Mouse (Mus musculus) spleen, postnatal 36 days (tissue): ENCODE measurements around the gene Usp34.
"Not testable (repeated sequence)": the region's sequence is repeated elsewhere in the genome, so short reads cannot be mapped to it uniquely, and the experiment has no call there.

ENCODE experiments used
- DNase-seq, 2 experiments: peaks; one replicate each; pipeline ENCODE4 v3.0.0; 2022; ENCODE audit warnings: low spot score in 2 of 2, mixed read lengths in 1 of 2

Usp34 gene

DNA sequence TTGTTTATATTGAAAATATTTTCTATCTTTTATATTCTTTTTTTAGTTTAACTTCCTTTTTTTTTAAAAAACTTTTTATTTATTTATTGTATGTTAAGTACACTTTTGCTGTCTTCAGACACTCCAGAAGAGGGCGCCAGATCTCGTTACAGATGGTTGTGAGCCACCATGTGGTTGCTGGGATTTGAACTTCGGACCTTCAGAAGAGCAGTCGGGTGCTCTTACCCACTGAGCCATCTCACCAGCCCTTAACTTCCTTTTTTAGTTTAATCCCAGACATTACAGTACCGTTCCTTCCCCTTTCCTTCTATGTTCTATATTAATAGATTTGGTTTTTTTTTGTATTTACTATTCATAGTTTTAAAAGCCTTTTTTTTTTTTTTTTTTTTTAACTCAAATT, 50.5 kb downstream of the Usp34 start:
- not testable (repeated sequence) for DNase-seq

DNA sequence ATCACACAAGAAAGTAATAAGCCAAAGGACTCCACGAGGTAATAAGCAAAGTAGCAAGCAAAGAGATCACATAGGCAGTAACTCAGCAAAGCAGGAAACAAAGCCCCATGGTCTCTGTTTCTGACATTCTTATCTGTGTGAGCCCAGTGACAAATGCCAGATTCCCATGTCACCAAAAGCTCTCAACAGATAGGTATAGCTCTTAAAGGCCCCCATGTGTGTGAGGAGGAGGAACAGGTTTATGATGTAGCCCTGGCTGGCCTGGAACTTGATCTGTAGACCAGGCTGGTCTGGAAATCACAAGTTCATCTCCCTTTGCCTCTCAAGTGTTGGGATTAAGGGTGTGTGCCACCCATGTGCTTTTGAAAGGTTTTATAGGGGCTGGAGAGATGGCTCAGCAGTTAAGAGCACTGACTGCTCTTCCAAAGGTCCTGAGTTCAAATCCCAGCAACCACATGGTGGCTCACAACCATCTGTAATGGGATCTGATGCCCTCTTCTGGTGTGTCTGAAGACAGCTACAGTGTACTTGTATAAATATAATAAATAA, 53.1 kb downstream of the Usp34 start:
- DNase-seq: not testable (repeated sequence)

DNA sequence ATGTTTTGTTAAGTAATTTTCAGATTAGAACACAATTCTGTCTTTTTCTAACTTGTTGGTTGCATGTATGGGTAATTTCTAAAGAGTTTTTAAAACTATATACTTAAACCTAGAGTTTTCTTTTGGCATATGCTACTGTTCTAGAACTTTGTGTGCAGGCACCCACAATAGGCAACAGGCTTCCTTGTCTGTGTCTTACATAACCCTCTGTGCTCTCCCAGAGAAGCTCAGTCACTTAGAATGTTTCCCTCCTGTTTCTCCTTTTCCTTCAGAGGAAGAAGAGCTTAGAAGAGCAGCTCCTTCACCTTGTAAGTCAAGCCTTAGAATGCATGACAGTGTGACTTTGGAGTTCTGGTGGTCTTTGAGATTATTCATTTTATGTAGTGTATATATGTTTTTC, 55.6 kb downstream of the Usp34 start:
- no peak for DNase-seq

DNA sequence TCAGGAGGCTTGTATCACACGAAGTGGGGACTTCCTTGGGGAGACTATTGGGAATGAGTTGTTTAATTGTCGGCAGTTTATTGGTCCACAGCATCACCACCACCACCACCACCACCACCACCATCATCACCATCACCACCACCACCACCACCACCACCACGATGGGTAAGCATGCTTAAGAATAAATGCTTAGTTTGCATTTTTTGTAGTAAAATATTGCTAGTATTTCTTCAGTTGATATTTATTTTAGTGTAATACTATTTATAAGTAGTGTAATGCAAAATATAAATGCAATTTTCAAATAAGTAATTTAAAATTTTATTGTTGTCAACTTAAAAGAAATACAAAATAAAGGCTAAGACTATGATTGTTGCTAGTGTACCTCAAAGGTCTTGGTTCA, 57.7 kb downstream of the Usp34 start:
- no peak for DNase-seq

DNA sequence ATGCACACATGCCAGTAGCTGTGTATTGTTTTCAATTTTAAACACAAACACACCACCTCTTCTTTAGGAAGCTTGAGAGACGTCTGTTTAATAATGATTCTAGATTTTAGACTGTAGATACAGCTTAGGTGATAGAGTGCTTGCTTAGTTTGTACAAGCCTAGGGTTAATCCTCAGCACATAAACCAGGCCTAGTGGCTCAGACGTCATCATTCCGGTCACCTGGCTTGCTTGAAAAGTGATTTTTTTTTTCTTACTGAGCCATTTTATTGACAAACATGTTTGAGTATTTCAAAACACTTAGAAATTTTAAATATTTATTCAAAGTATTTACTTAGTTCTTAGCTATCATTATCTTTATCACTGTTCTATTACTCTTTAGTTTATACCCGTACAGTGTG, 65.3 kb downstream of the Usp34 start:
- DNase-seq: no peak

DNA sequence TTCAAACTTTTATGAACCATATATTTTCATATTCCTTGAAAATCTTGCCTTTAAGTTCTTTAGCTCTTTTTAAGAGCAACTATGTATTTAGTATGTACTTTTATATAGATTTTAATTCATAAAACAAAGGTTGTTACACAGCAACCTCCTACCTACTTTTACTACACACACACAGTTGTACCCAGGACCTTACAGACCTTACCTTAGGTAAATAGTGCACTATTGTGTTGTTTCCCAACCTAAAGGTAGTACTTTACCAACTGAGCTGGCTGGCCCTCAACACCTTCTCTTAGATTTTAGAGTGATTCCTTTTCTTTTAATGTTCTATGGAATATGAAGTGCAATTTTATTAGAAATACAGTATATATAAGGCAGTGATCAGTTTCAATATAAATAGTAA, 65.8 kb downstream of the Usp34 start:
- DNase-seq: no peak

DNA sequence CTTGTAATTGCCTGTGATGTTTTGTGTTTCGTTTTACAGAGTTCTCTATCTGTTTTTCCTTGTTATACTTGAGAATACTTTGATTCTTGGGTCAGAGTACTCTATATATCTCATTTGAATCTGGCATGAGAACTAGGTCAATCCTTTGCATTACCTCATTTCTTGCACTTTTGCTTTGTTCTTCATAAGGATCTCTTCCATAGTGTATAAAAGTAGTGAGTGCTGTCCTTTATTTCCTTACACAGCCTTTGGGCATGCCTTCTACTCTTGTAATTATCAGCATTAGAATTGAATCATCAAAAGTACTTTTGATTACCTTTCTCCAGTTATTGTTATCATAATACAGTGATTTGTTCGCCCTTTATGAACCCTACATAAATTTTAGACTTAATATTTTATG, 73.4 kb downstream of the Usp34 start:
- no peak for DNase-seq

DNA sequence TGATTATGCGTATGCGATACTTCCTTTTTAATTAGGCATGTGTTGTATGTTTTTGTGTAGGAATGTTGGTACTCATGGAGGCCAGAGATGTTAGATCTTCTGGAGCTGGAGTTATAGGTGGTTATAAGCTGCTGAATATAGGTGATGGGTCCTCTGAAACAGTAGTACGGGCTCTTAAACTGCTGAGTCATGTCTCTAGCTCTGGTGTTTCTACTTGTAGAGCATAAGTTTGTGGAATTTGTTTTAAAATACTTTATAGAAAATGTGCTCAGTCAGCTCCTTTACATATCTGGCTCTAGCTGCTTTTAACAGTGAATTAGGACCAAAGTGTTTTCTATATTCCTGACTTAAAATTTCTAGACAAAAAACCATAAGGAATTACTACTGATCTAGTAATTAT, 73.9 kb downstream of the Usp34 start:
- DNase-seq: no peak

DNA sequence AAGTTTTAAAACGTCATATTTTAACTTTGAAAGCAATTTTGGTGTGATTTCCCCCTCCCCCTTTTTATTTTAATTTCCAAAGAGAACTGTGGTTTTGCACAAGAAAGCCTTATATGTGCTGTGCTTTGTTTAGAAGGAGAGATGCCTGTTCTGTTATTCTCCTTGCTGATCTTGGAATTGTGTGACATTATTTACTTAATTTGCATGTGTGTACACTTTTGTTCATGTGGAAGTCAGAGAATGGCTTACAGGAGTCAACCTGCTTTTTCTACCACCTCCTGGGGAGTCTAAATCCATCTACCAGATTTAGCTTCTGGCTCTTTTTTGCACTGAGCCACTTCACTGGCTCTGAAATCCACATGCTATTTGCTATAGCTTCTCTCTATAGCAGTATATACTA, 76.1 kb downstream of the Usp34 start:
- no peak for DNase-seq

DNA sequence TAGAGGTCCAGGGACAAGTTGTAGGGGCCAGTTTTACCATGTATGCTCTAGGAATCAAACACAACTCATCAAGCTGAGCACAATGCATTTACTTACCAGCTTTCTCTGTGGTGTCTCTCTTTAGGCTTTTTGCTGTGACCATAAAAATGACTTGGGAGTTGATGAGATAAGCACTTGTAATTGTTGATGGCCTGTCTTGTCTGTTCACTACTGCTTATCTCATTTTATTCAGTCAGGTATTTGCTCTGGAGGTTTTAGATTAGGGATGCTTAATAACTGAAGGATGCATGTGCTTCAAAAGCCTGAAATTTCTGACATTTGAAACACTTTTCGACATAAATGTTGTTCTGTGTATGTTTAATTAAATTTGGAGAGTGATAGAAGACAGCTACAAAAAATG, 83.0 kb downstream of the Usp34 start:
- no peak for DNase-seq

DNA sequence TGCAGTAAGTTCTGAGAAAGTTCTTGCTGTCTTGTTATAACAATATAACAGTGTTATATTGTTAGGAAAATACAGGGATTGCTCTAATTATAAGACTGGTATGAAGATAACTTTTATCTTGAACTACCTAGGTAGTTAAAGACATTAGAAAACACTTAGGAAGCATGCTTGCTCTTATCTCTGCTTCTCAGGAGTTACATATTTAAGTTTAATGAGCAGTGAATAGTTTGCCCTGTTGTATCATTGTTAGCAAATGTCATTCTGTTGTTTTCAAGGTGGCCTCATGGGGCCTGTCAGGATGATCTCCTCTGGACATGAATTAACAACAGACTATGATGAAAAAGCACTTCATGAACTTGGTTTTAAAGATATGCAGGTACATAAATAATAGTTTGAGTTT, 85.9 kb downstream of the Usp34 start:
- DNase-seq: no peak

DNA sequence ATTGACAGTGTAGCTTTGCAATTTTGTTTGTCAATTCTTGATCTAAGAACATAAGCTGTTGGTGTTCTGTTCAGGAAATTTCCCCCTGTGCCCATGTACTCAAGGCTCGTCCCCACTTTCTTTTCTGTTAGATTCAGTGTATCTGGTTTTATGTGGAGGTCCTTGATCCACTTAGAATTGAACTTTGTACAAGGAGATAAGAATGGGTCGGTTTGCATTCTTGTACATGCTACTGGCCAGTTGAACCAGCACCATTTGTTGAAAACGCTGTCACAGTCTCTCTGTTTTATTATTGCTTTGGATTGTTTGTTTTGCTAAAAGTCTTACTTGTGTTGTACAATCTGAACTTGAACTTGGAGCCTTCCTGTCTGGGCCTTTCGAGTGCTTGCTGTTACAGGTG, 89.9 kb downstream of the Usp34 start:
- no peak for DNase-seq

DNA sequence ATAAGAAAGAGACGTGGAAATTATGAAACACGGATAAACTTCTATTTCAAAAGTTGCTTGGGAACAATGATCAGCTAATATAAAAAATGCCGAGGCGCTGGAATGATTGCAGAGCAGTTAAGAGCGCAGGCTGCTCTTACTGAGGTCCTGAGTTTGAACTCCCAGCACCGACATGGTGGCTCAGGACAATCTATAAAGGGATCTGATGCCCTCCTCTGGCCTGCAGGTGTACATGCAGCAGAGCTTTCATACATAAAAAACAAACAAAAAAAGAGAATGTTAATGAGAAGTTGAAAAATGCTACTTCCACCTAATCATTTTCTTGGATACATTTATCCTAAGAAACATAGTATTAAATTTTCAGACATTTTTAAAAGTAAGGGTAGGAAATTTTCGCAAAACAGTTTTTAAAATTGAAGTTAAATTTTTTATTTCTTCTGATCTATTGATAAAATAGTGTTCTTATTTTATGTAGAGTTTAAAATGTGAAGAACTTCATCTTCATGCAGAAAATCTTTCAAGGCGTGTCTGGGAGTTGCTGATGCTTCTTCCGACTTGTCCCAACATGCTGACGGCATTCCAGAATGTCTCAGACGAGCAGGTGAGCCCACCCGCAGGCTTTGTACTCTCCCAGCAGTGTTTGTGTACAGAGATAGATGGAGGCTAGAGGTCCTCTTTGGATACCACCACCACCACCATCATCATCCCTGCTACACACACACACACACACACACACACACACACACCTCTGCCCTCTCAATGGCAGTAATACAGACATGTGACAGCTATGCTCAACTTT, 94.5 kb downstream of the Usp34 start:
- no peak for DNase-seq

DNA sequence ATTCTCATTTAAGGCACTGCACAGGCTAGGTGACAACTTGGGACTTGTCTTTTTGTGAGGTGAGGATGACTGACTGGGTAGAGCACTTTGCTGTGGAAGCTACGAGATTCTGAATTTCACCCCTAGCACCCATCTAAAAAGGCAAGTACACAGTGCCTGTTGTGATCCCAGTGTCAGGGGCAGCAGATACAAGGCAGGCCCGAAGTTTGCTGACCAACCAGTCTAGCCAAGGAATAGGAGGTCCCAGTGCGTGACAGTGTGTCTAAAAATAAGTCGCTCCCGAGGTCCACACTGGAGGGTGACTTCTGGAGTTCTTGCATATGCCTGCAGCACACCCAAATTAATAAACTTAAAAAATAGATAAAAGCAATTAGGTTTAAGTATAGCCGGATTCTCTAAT, 121.6 kb downstream of the Usp34 start:
- no peak for DNase-seq

DNA sequence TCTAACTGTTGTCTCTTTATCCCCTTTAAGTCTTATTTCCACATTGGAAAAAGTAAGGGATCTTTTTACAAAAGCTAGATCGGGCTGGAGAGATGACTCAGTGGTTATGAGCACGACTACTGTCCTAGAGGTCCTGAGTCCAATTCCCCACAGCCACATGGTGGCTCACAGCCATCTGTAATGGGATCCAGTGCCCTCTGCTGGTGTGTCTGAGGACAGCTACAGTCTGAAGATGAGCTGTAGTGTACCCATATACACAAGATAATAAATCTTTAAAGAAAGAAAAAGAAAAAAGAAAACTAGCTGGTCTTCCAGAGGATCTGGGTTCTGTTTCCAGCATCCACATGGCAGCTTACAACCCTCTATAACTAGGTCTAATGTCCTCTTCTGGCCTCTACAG, 123.3 kb downstream of the Usp34 start:
- no peak for DNase-seq

DNA sequence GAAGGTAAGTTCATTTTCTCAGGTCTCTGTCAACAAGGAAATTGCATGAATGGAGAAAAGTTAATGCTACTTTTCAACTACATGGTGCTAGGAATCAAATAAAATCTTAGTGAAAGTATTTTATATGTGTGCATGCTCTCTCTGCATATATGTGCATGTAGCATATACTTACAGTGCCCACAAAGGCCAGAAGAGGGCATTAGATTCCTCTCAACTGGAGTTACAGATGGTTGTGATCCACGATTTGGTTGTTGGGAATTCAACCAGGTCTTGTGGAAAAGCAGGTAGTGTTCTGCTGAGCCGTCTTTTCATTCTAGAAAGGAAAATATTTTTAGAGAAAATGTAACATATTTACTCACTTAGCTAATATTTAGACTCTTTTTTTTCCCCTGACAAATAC, 129.4 kb downstream of the Usp34 start:
- no peak for DNase-seq

DNA sequence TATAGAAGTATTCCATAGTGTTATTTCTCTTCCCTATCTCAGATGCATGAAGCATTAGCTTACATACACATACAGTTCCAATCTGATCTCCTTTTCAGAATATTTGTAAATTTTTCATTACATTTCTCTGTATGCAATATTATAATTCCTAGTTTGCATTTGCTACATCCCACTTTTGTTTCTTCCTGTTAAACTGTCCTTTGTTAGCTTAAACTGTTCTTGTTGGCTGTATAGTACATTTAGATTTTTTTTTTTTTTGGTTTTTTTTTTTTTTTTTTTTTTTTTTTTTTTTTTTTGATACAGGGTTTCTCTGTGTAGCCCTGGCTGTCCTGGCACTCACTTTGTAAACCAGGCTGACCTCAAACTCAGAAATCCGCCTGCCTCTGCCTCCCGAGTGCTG, 159.2 kb downstream of the Usp34 start:
- DNase-seq: not testable (repeated sequence)

DNA sequence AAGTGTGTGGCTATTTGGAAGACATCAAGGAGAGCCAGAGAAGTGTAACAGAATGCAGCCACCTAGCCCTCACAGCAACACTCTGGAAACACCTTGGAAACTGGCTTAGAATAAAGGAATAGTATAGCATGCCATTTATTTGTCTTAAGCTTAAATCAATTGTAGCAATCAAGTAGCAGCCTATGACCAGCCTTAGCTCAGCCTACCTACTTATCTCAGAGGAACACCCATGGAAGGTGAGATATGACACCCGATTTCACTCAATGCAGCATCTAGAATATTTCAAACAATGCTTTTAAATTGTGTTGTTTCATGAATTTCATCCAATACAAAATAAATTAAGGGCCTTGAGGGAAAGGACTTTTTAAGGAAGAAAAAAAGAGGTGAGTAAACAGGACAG, 183.3 kb downstream of the Usp34 start:
- no peak for DNase-seq

DNA sequence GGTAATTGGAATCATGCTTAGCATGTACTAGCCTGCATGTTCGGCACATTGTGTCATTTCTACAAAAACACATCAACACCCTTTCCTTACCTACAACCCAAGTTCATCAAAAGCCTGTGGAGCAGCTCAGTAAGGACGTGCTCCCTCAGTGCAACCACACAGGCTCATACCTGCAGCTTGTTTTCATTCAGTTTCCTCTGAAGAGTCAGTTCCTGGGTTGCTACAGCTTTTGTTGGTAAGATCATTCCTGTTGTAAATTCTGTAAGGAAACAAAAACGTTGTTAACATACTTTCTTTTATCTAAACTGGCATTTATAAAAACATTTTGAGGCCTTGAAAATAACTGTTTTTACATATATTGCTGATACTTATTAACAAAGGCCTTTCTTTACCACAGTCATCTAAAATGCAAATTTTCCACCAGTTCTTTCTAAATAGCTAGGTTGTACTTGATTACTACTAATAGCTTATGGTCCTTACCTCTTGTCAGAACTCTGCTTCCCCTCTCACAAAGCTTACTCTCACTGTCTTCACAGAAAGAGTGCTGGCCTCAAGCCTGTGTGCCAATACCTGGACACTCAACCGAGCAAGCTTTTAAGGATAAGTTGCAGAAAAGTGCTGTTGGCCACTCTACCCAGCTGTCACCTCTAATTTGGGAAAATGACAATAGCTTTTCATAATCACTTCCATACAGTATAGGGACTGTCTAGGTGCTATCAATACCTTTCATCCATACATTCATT, 185.5 kb downstream of the Usp34 start:
- DNase-seq: no peak

DNA sequence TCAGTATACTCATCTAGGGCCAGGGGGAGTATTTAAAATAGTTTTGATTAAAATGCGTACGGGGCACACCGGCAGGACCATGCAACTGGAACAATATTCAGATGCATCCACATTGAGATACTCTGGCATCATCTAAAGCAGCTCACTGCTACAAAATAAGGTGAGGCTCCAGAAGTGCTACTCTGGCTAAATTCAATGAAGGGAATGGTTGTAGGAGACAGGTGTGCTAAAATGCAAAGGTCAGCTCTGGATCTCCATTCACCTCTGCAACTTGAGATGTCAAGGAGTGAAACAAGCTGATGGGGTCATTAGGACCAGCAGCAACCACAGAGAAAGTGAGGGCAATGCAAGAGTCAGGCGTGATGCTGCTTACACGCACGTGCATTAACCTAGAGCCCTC, 188.5 kb downstream of the Usp34 start:
- DNase-seq: no peak

DNA sequence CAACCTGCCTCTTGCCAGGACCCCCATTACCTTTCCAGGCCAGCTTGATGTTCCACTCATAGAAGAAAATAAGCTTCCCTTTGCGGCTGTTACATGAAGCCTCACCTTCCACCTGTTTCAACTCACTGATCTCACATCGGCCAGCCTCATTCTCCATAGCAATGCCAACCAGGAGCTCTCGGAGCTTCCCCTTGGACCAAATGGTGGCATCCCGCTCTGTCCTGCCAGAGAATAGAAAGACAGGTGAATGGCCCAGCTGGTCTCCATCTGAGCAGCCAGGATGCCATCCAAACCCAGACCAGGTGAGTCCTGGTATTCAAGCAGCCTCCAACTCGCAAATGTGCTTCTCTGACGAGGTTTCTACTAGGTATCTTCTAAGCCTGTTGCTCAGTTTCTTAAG, 190.0 kb downstream of the Usp34 start:
- no peak for DNase-seq

DNA sequence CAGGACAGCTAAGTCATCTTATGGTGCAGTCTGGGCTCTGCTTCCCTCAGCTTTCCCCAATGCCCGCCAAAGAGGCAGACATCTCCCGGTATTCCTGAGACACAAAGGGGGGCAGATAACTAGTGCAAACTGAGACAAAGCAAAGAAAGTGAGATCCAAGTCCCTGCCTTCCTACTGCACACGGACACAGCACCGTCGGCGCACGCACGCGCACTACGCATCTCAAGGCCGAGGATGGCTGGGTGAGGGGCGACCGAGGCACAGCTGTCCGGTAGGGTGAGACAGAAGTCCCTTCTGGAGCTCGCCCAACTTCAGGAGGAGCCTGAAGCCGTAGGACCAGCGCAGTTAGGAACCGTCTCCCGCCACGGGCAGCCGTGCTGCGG, 190.6 kb downstream of the Usp34 start:
- peak; percentile 44 to 57 for DNase-seq
